Mouse (Mus musculus) effector memory CD4-positive, alpha-beta T cell, adult 7 months (primary cell): ENCODE results near the gene Gnpnat1. TPM values are rescaled to one million over a fixed set of nuclear protein-coding genes. Genes with fewer than 3 reads are reported as not detected.

Source experiments
- polyA plus RNA-seq: library from polyadenylated mRNA; unstranded; fragments of 100-300 nt; shearing (Covaris generic); gene quantifications from one replicate; pipeline ENCODE4 v1.2.1, GENCODE M21; 2017

The Gnpnat1 gene
- 28.1 TPM for polyA plus RNA-seq

DNA sequence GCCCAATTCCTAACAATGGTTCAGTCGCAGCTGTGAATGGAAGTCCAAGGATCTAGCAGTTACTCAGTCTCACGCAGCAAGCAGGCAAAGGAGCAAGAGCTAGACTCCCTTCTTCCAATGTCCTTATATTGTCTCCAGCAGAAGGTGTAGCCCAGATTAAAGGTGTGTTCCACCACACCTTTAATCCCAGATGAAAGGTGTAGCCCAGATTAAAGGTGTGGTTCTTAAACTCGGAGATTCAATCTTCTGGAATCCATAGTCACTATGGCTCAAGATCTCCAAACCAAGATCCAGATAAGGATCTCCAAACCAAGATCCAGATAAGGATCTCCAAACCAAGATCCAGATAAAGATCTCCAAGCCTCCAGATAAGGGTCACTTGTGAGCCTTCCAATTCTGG, at the start of gene Gnpnat1:
Gene Gnpnat1, minus strand, starts transcription at position 101 of the 400 bp plus-strand sequence.

DNA sequence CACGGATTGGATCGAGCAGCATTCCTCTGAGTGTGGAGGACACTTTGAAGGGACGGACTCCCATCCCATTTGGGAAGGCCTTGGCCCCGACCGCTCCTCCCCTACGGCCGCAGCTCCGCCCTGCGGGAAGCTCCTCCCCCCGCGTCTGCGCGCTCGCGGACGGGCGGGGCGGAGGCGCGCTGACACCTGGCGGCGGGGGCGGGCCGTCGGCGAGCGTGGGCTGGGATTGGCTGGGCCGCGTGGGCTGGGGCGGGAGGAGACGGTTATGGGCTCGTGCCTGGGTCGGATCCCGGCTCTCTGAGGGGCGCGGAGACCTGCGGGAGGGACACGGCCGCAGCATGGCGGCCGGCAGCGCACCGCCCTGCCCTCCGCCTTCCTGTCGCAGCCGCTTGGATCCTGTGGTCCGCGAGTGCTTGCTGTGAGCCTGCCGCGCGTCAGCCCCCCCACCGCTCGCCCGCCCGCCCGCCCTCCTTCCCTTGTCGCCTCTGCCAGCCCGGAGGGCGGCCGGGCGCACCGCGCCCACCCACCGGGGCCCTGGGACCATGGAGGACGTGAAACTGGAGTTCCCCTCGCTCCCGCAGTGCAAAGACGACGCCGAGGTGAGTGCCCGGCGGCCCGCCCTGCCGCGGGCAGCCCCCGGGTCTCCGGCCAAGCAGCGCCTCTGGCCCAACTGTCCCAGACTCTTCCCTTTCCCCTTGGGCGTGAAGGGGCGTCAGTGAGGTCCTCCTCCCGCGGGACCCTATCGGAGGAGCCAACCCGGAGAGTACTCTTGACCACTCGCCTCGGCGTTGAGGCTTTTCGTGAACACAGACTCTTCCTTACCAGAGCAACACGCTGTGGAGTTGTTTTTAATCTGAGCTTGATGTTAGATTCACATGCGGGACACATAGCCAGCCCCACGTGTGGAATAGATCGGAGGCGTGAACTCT, 53.5 kb downstream of the Gnpnat1 start, which contains the start of gene Styx:
Gene Styx, plus strand, starts transcription at position 163 of the 929 bp plus-strand sequence.

DNA sequence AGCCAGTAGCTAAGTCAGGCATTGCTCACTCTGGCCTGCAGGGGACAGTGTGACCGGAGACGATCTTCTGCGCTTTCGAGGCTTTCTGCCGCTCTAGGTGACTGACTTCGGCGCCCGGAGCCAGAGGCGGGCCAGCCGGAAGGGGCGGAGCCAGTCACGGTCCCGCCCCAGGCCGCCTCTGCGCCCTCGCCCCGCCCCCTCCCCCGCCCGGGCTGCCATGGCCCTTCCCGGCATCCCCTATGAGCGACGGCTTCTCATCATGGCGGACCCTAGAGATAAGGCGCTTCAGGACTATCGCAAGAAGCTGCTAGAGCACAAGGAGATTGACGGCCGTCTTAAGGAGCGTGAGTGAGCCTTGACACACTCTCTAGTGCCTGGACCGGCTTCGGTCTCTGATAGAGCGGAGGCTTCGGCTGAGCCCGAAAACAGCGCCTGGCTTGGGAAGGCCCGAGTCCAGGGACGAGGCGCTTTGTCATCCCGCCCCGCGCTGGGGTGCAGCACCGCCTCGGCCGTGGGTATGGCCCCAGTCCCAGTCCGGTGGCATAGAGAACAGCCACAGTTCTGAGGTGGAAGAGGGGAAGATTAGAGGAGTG, 75.0 kb downstream of the Gnpnat1 start, which contains the start of gene Psmc6:
Gene Psmc6, plus strand, starts transcription at position 200 of the 593 bp plus-strand sequence.

Other genes starting within 250 kb of the Gnpnat1 start
- gene Gpr137c, start 185.2 kb downstream of the Gnpnat1 start, polyA plus RNA-seq = 1.6 TPM
- gene Txndc16, start 184.6 kb downstream of the Gnpnat1 start, polyA plus RNA-seq = 13.0 TPM
- 86.9 TPM for gene Ero1l, start 86.1 kb downstream of the Gnpnat1 start, polyA plus RNA-seq
- 110 TPM for gene Psmc6, start 75.1 kb downstream of the Gnpnat1 start, polyA plus RNA-seq
- gene Styx, start 53.8 kb downstream of the Gnpnat1 start, polyA plus RNA-seq = 7.4 TPM
- 0.30 TPM for gene Fermt2, start 125.2 kb upstream of the Gnpnat1 start, polyA plus RNA-seq